Mouse (Mus musculus) cerebellum, adult (tissue): Measurements from ENCODE around the gene Gm21319.
"Not testable (repeated sequence)": the region's sequence is repeated elsewhere in the genome, so short reads cannot be mapped to it uniquely, and the experiment has no call there.

Experiments
- ATAC-seq: cut with Nextera tagmentation; 2 replicates; pipeline ENCODE4 v1.9.2; 2017; ENCODE audit warnings: mild to moderate bottlenecking, moderate library complexity, mixed read lengths; ENCODE audit not compliant: insufficient number of reproducible peaks, low FRiP score, low TSS enrichment

Gm21319 gene

GRCm38 (mm10) chr12:87775655-87776054, at the start of gene Gm21319:
Gene Gm21319, minus strand, starts transcription at chr12:87775755.
- not testable (repeated sequence) for ATAC-seq

- not testable (repeated sequence) for ATAC-seq
Measured at GRCm38 (mm10) chr12:87816277-87816676, 40.7 kb upstream of the Gm21319 start, which contains the start of gene BB287469. Gene BB287469, plus strand, starts transcription at chr12:87816577.

- not testable (repeated sequence) for ATAC-seq
Measured at GRCm38 (mm10) chr12:87797971-87798370, 22.4 kb upstream of the Gm21319 start.

GRCm38 (mm10) chr12:87795212-87795611, 19.7 kb upstream of the Gm21319 start, which contains the start of gene Gm21936:
Gene Gm21936, plus strand, starts transcription at chr12:87795512.
- not testable (repeated sequence) for ATAC-seq
